Mouse (Mus musculus) T-helper 1 cell (primary cell): Measurements from ENCODE around the gene Itga9.

Experiments used
- in situ Hi-C: fragments of 300-600 bp; cut with MboI, MseI; formaldehyde crosslinking; loops from one replicate; pipeline ENCODE4 v1.15.1; 2025; ENCODE audit warnings: high pct_unique_total_duplicates

The Itga9 gene

DNA sequence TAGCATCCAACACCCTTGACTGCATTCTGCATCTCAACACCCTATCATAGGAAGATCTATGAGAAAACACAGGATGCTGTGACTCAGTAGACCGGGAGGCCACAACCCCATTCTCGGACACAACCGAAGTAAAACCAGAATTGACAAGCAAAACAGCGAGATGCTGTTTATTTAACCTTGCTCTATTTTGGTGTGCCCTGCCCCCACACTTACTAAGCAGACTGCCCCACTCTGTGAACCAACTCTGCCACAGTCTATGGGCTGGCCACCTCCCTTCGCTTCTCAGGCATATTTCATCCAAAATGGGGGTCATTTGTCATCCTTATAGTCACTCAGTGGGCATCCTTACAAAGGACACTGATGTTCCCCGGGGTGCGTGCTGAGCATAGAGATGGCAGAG lies 160.5 kb downstream of the Itga9 start:
- in situ Hi-C loops = no loop called here

DNA sequence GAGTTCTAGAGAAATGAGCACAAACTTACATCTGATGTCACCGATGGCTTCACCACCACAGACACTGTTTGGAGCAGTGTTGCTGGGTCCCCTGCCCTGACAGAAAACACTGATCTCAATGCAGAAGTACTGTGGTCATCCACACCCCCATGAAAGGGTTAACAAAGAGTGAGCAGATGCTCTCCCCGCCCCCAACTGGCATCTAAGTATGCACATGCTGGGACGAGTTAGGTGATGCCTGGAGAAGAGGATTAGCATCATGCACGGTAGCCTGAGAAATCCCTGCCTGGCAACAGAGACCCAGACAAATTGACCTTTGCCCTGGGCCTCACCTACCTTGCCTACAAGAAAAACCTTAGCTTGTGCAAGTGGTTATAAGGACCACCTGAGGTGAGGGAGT lies 162.1 kb downstream of the Itga9 start:
- in situ Hi-C loops = no loop called here

DNA sequence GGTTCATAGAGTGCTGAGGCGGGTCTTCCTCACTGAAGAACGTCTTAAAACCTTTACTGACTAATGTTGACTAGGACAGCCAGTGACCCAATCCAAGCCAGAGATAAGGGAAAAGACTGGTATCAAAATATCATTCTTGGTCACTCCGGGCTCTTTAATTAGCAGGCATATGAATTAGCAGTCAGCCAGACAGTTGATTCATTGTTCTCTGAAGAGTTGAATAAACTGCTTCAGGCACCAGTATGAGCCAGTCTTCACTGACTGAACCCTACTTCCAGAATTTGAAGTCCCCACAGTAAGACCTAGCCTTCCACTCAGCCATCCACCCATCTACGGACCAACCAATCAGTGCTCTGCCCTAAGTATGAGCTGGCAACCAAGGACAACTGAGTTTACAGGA lies 163.9 kb downstream of the Itga9 start:
- in situ Hi-C loops = no loop called here

DNA sequence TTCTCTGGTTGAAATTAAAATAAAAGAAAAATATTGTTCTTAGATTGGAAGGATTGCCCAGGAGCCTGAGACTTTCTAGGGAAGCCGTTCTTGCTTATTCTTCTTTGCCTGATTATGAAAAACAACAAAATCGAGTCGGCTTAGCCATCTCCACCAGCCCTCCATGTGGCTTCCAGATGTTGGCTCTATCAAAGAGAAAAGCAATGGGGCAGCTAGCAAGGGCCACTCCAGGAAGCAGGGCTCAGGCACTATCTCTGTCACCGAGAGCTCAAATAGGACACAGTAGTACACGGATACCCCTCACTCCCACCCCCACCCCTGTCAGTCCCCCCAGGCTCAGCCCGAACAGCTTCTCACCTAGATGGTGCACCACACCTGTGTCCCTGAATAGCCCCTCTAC lies 168.2 kb downstream of the Itga9 start:
- in situ Hi-C loops = no loop called here

DNA sequence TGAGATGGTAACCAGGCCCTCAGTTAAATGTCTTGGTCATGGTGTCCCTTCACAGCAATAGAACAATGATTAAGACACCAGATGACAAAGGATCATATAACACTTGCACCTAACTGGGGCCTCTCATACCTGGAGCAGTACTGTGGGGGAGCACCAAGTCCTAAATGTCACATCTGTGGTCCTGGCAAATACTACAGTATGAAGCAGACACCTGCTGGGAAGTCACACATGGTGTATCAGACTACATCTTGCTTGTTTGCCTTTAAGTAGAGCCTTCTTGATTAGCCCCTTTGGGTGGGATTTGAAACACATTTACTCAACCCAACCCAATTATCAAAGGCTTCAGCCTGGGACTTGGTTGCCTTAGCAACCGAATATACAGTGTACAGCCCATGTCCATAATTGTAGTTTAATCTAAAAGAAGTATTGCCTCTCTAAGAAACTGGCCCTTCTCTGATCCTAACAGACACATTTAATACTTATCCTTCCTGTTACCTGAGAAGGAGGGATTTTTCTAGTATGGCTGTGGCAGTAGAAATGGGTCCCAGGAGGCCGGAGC lies 170.5 kb downstream of the Itga9 start:
- in situ Hi-C loops = no loop called here

DNA sequence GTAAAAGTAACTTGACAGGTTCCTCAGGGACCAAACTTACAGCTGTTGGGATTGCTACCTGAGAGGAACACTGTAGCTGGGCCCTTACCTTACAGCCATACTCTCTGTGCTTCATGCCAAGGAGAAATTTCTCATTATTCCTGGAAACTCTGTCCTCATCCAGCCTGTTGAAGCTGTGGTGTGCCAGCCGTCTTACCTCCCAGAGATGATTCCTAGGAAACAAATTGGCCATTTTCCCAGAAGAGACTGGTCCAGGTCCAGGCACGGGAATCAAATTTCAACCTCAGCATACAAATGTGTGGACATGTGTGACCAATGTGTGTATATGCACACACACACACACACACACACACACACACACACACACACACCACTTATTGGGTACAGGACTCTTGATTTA lies 172.1 kb downstream of the Itga9 start:
- in situ Hi-C loops = no loop called here

DNA sequence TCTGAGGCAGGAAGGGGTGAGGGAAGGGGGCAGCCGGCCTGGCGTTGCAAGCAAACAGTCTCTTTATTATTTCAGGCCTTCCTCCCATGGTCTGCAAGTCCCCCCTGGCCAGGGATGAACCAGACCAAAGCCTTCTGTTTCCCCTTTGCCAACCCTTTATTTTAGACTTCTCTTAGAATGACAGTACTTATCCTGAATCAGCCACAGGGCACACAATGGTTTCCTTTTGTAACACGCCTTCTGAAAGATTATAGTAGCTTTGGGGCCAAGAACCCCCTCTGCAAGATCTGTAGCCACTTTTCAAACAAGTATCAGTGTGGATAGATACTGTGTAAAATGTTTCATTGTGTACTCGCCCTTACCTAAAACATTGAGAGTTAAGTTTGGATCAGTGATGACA lies 178.1 kb downstream of the Itga9 start:
- in situ Hi-C loops = no loop called here

DNA sequence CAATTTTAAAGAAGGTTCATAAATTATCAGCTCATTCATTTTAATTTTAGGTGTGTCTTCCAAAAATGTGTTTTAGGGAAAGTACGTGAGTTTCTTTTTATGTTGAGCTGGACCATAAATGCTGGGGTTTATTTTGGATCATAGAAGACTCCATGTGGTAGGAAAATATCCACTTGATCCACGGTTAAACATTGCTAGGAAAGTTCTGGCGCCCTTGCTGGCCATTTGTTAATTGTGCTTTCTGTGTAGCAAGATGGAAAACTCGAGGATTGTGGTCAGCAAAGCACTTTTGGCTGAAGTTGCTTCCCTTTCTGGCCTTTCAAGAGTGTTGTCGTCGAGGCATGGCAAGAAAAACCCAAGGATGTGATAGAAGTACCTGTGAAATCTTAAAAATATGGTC lies 179.3 kb downstream of the Itga9 start:
- in situ Hi-C loops = no loop called here

DNA sequence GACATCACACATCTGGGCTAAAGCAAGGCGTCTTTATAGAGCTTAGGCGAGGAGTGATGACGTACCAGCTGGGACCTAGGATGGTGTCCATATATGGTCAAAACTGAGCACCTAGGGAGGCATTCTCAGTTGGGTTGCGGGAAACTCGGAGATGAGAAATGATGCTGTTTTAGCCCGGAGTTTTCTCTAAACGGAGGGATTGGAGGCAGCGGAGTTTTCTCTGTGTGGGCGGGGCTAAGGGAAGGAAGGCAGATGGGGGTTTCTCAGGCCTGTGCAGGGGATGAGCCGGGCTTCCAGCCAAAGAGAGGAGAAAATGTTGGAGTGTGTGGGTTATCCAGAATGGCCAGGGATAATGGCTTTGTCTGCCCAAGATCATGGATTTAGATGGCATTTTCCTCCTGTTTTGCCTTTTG lies 182.4 kb downstream of the Itga9 start:
- in situ Hi-C loops = no loop called here

DNA sequence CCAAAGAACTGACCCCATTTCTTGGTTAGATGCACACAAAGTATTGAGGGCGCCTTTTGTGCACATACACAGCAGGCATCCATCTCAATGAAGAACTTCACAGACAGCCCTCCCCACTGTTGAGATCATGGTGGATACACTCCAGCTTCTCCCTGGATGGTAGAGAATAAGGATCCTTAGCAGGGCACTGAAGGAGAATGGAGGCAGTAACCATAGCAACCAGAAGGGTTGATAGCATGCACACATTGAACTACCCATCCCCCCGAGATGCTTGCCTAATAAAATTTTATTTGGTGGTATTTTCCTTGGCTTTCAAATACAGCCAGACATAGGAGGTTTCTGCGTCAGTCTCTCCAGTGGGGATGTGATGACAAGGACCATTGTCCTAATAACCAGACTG lies 184.7 kb downstream of the Itga9 start:
- in situ Hi-C loops = no loop called here

DNA sequence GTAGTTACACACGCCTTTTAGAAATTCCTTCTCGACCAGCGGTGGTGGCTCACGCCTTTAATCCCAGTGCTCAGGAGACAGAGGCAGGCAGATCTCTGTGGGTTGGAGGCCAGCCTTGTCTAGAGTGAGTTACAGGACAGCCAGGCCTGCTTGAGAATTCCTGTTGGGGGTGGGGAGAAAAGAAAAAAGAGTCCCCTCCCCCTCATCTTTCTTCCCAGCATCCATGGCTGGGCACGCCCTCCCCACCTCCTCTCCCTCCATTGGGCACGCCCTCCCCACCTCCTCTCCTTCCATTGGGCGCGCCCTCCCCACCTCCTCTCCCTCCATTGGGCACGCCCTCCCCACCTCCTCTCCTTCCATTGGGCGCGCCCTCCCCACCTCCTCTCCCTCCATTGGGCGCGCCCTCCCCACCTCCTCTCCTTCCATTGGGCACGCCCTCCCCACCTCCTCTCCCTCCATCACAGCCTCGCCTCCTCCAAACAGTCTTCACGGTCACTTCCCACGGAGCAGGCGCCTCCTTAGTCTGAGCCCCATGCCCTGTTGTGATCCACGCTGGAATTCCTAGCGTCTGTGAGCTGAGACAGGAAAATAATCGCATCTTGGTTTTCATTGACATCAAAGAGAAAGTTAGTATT lies 186.8 kb downstream of the Itga9 start:
- in situ Hi-C loops = no loop called here

DNA sequence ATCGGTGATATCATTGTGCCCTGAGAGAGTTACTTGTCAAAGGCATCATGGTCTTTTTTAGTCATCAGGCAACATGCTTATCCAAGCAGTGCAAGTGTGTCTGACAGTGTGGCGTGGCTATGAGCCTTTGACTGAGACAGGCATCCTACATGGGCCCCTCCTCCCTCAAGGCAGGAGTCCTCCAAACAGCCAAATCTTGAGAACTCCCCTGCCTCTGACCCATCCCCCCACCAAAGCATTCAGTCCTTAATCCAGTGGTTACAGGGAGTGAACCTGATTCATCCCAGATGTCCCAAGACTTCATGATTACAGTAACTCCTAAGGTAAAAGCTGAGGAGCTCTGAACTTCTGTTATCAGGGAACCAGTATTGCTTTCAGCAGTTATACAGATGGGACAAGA lies 188.2 kb downstream of the Itga9 start:
- in situ Hi-C loops = no loop called here

DNA sequence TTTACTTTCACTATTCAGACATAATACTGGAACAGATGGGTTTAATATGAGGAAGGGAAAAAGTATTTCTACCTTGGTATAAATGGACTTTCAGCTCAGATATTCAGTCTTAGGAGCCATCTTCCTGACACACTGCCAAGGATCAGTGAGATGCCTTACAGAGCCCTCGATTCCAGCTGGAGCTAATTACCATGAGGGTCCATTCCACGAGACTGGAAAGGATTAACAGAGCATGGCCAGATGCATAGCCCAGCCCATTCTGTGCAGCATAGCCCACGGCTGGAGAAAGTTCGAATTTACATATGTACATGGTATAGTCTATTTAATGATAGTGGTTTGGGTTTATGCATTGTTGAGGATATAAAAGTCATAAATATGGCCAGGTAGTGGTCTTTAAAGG lies 188.8 kb downstream of the Itga9 start:
- in situ Hi-C loops = no loop called here

DNA sequence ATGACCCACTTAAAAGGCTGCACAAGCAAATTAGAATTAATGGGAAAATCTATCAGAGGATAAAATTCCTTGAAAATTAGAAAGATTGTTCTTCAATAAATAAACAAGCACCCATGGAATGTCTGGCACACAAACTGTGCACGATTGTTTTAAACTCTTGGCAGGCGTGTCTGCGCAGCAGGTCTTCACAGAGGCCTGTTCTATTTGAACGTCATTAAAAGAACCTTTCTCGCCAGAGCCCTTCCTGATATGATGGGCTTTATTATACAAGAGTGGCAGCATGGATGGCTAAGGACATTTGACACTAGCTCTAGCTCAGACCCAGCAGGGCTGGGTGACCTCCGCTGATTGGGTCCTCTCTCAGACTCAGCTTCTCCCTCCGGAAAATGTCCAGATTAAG lies 192.6 kb downstream of the Itga9 start:
- in situ Hi-C loops = no loop called here

DNA sequence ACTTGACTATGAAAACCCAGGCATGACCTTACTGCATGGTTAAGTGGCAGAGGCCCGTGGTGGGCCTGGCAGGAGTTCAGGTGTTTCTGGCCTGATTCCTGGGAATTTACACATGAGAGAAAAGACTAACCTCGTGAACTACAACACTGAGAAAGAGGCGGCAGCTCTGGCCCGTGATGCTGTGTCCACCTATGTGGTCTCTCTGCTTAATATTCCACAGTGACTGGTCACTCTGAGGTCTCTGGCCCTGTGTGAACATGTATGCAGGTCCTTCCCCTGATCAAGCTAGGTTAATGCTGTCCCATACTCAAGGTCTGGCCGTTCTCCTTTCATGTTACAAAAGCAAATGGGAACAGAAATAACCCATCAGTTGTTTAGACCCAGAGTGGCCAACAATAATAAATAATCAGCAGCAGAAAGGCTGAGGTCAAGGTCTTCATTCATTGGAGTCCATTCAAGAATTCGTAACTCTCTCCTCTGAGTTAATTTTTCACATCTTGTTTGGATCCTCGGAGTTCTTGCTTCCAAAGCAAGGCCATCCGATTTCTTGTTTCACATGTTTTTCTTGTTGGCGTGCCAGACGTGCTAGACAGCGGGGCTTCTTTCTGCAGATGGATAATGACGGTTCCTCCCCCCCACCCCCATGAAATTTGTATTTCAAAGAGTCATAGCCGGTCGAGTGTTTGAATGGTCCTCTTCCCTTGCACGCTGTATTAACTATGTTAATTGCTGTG lies 194.9 kb downstream of the Itga9 start:
- in situ Hi-C loops = no loop called here

DNA sequence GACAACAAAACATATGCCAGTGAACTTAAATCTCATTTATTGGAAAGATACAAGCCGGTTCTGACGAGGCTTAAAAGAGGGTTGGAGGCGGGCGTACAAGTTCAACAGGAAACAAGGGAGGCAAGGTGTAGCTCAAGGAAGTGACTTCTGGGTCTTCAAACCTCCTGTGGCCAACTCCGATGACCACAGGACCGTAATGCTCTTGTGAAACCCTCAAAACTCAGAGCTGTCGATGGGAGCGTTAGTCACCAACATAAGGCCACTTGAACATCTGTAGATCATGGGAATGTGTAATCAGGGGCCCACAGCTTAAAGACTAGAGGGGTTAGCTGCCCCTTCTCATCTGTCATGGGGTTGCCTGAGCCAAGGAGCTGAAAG lies 195.4 kb downstream of the Itga9 start:
- in situ Hi-C loops = no loop called here

DNA sequence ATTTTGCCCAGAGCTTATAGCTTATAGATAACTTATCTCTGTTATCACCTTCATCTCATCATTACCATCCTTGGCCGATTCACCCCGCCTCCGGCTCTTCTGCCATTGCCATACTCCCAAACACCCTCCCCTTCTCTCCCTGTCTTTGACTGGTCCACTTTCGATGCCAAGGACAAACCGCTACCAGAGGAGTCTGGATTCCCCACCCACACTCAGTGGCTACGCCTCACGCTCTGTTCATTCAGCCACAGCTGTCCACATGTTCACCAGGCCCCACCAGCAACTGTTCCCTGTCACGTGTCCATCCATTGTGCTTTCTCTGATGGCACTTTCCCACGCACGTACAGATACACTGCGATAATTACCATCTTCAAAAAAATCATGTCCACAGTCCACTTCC lies 195.9 kb downstream of the Itga9 start:
- in situ Hi-C loops = no loop called here

DNA sequence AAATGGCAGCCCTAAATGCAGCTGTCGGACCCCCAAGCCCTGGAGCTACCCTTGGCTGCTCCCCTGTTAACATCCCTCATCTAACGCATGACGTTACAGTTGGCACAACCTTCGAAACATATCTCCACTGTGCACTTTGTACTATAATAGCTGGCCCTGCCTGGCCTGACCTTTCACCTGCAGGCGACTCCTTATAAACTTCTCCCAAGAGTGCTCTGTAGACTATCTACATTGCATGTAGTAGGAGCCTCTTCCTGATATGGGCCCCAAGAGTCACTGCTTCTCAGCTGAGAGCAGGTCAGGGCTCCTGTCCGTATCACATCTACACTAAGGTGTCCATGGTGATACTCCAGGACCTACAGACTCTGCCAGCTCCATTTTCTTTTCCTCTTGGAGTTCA lies 199.2 kb downstream of the Itga9 start:
- in situ Hi-C loops = no loop called here

DNA sequence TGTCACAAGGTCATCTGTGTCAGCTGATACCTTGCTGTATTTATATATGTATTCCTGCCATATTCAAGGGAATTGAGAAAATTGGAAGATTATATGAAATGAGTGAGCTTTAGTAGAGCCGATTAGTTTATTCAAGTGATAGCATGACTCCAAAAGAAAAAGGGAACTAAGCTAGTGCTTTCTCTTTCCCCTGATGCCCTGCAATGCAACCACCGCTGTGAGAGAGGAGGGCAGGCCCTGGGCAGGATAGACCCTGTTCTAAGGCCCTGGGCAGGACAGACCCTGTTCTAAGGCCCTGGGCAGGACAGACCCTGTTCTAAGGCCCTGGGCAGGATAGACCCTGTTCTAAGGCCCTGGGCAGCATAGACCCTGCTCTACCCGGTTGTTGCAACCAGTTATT lies 201.2 kb downstream of the Itga9 start:
- in situ Hi-C loops = no loop called here

DNA sequence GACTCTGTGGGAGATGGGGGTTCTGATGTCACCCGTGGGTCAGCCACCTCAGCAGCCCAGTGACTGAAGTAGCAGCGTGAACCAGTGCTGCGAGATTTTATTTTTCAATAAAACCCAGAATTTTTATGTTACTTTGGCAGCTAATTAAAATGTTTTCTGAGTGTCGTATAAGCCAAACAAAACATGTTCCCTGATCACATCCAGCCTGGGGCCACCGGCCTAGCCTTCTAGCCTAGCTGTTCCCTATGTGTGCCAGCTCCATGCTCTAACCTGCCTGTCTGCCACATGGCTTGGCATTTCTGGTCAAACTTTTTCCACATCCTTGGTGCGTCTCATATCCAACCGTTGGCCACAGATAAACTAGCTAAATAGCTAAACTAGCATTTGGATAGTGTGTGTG lies 205.7 kb downstream of the Itga9 start:
- in situ Hi-C loops = no loop called here

DNA sequence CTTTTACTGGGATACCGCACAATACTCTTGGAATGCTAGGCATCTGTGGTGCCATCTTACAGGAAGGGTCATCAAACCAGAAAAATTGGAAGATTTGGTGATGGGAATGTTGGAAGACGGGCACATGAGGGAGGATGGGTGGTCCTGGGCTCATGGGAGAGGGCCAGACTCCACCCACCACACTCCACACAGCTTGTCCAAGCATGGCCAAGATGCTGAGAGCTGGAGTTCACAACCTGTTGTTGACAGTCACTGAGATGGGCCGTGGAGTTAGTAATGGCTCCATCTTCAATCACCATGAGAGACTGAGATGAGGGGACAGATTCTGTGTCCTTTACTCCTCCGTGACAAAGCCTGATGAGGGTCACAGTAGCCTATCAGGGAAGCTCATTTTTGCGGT lies 207.0 kb downstream of the Itga9 start:
- in situ Hi-C loops = no loop called here

DNA sequence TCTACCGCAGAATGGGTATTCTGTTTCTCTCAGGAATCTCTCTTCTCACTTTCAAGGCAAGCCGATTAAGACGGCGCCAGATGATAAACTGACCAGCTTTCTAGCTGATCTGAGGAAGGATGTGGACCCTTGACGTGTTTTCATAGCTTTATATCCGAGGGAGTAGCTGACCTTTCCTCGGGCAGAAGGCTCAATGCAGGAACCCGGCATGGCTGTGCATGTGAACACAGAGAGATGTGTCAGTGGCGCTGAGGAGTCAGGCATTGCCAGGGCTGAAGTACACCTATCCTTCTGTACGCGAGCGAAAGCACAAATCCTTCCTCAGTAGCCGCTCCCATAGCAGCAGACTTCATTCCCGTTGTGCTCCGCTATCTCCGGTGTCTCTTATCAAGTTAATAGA lies 207.6 kb downstream of the Itga9 start:
- in situ Hi-C loops = no loop called here

DNA sequence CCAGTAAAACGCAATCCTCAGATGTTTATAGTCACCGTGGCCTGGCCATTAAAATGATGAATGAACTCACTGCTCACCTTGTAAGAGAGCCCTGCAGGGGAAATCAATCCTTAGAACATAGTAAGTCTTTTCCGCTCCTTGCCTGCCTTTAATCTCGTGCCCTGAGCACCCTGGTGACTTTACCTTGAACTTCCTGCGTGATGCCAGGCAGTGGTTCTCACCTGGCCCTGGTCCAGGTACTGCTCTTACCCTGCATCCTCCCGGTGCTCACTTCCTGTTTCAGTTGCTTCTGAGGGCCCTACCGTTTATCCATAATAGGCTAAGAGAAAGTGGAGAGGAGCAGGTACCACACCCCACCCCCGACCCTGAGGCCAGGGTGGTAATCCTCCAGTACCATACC lies 208.0 kb downstream of the Itga9 start:
- in situ Hi-C loops = no loop called here

DNA sequence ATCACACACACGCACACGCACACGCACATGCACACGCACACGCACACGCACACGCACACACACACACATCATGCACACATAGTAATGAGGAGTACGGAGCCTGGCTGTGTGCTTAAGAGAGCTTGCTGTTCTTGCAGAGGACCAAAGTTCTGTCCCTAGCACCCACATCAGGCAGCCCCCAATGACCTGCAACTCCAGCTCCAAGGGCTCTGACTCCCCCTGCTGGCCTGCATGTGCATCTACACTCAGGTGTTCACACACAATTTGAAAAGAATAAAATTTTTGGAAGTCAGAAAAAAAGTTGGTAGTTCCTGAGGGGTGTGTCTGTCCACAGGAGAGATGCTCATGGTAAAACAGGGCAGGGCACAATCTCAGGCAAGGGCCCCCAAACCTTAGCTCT lies 209.1 kb downstream of the Itga9 start:
- in situ Hi-C loops = no loop called here
